Mouse (Mus musculus): ENCODE data around the gene Acot2. TPM values are rescaled to one million over a fixed set of nuclear protein-coding genes. Genes with fewer than 3 reads are reported as not detected.

Gene Acot2
- polyA plus RNA-seq, 1 experiment from 2014 or later = 17.8 TPM

Other genes starting within 250 kb of the Acot2 start
- 0.08 and 0.13 TPM in 2 replicates for gene Papln, start 224.2 kb upstream of the Acot2 start, polyA plus RNA-seq (2015; fragmentation: Nextera tagmentation; extraction: Ambion mirVana)
- 21.6 and 25.7 TPM in 2 replicates for gene Numb, start 65.9 kb upstream of the Acot2 start, polyA plus RNA-seq (2015; fragmentation: Nextera tagmentation; extraction: Ambion mirVana)
- gene Riox1, start 37.3 kb upstream of the Acot2 start, polyA plus RNA-seq (2015; fragmentation: Nextera tagmentation; extraction: Ambion mirVana) = 11.2 and 12.4 TPM in 2 replicates
- not detected in 2 replicates for gene Heatr4, start 3.0 kb upstream of the Acot2 start, polyA plus RNA-seq (2015; fragmentation: Nextera tagmentation; extraction: Ambion mirVana)
- gene Acot1, start 21.6 kb downstream of the Acot2 start, polyA plus RNA-seq (2015; fragmentation: Nextera tagmentation; extraction: Ambion mirVana) = 86.3 and 101 TPM in 2 replicates
- gene Acot4, start 50.5 kb downstream of the Acot2 start, polyA plus RNA-seq (2015; fragmentation: Nextera tagmentation; extraction: Ambion mirVana) = 0.18 and 0.24 TPM in 2 replicates
- gene Gm49366, start 51.1 kb downstream of the Acot2 start, polyA plus RNA-seq (2015; fragmentation: Nextera tagmentation; extraction: Ambion mirVana) = not detected in 2 replicates
- 0.69 and 0.75 TPM in 2 replicates for gene Acot3, start 64.3 kb downstream of the Acot2 start, polyA plus RNA-seq (2015; fragmentation: Nextera tagmentation; extraction: Ambion mirVana)
- 0.14 and 0.23 TPM in 2 replicates for gene Acot5, start 81.5 kb downstream of the Acot2 start, polyA plus RNA-seq (2015; fragmentation: Nextera tagmentation; extraction: Ambion mirVana)
- 0.63 and 1.0 TPM in 2 replicates for gene Acot6, start 112.8 kb downstream of the Acot2 start, polyA plus RNA-seq (2015; fragmentation: Nextera tagmentation; extraction: Ambion mirVana)
- 4.9 and 7.0 TPM in 2 replicates for gene Dnal1, start 126.5 kb downstream of the Acot2 start, polyA plus RNA-seq (2015; fragmentation: Nextera tagmentation; extraction: Ambion mirVana)
- gene Pnma1, start 160.6 kb downstream of the Acot2 start, polyA plus RNA-seq (2015; fragmentation: Nextera tagmentation; extraction: Ambion mirVana) = 3.1 and 3.7 TPM in 2 replicates
- 4.9 TPM in 2 replicates for gene Elmsan1, start 231.0 kb downstream of the Acot2 start, polyA plus RNA-seq (2015; fragmentation: Nextera tagmentation; extraction: Ambion mirVana)

Measured in neural tube, embryonic 13.5 days (tissue).